In the genomic region with DNA sequence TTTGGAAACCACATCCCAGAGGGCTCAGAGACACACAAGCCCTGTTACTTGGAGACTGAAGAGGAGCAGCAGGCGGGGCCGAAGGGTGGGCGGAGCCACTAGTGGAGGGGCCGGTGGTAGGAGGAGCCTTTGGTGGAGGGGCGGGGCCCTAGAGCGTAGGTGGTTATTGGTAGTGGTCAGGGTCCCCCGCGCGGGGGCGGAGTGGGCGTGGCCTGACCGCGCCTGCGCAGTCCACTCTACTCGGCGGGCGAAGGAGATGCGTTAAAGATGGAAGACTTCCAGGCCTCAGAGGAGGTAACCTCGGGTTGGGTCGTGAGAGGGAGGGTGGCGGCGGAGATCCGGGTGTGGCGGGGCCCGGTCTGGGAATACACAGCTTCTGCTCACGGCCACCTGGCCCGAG, we compare ENCODE assay signal across 8 mouse cellular contexts. TPM values are rescaled to one million over a fixed set of nuclear protein-coding genes. Genes with fewer than 3 reads are reported as not detected.
DNase-seq lines count a peak whose midpoint lies in the region; ATAC-seq and TF ChIP-seq lines count a peak whose summit lies in the region.
"Not testable (repeated sequence)": the region's sequence is repeated elsewhere in the genome, so short reads cannot be mapped to it uniquely, and the experiment has no call there.

Gene Dynlt1b, plus strand, starts transcription at position 168 of the 400 bp plus-strand sequence.

- peak within 1 kb of the TSS; percentile 60 for H3K4me2 ChIP-seq in embryonic facial prominence, embryonic 13.5 days
- H3K4me2 ChIP-seq in limb, embryonic 13.5 days (replicated peaks) = peak within 1 kb of the TSS; percentile 64
- H3K4me2 ChIP-seq in midbrain, embryonic 16.5 days (ENCODE audit: low read length) = peak within 1 kb of the TSS; percentile 56

- H3K4me1 ChIP-seq in embryonic facial prominence, embryonic 13.5 days; heart, adult 2 months (ENCODE audit: control insufficient read depth, insufficient read depth, low read length); limb, embryonic 13.5 days: not testable (repeated sequence)
- peaks cover 11% of the 10 kb centered on the region for H3K4me1 ChIP-seq in midbrain, embryonic 16.5 days (ENCODE audit: control insufficient read depth, insufficient read depth, low read length)

- peak within 1 kb of the TSS; percentile 78 for H3K9ac ChIP-seq in embryonic facial prominence, embryonic 13.5 days
- peak within 1 kb of the TSS; percentile 60 for H3K9ac ChIP-seq in heart, adult 2 months (ENCODE audit: low read depth, low read length)
- peak within 1 kb of the TSS; percentile 60 for H3K9ac ChIP-seq in limb, embryonic 13.5 days
- peak within 1 kb of the TSS; percentile 75 for H3K9ac ChIP-seq in midbrain, embryonic 16.5 days (ENCODE audit: low read depth, low read length)

- under 1% methylated on average over 27 of the region's 27 CpGs for WGBS in embryonic facial prominence, embryonic 13.5 days
- WGBS in heart, adult 2 months = under 1% methylated on average over 27 of the region's 27 CpGs
- WGBS in limb, embryonic 13.5 days = under 1% methylated on average over 27 of the region's 27 CpGs
- under 1% methylated on average over 27 of the region's 27 CpGs for WGBS in midbrain, embryonic 16.5 days

- TF ChIP-seq POLR2A in heart, adult 2 months (IDR thresholded peaks at IDR 0.05; ENCODE audit: insufficient read depth, low read depth, low read length) = peak; percentile 91

- ATAC-seq in embryonic facial prominence, embryonic 13.5 days (ENCODE audit: insufficient number of reproducible peaks, insufficient read depth, low FRiP score, low TSS enrichment, low read depth) = peak; percentile 92
- ATAC-seq in limb, embryonic 13.5 days (ENCODE audit: low FRiP score, low read depth) = peak; percentile 97
- peak; percentile 95 for ATAC-seq in midbrain, embryonic 16.5 days

- peak within 1 kb of the TSS; percentile 66; the same call in 1 of the 2 replicates for H3K27ac ChIP-seq in embryonic facial prominence, embryonic 13.5 days
- peak within 1 kb of the TSS; percentile 40; the same call in 1 of the 2 replicates for H3K27ac ChIP-seq in heart, adult 2 months
- peak within 1 kb of the TSS; percentile 49; the same call in 1 of the 2 replicates for H3K27ac ChIP-seq in limb, embryonic 13.5 days
- H3K27ac ChIP-seq in midbrain, embryonic 16.5 days (ENCODE audit: low read length) = peak within 1 kb of the TSS; percentile 74

- not testable (repeated sequence) for H3K27me3 ChIP-seq in embryonic facial prominence, embryonic 13.5 days; heart, adult 2 months (ENCODE audit: control insufficient read depth, insufficient read depth, low read length); limb, embryonic 13.5 days; midbrain, embryonic 16.5 days (ENCODE audit: control insufficient read depth, insufficient read depth, low read depth, low read length)

- not testable (repeated sequence) for TF ChIP-seq CTCF in heart, adult 2 months (IDR thresholded peaks at IDR 0.05)

- H3K36me3 ChIP-seq in embryonic facial prominence, embryonic 13.5 days = peaks cover 14% of the 10 kb centered on the region
- H3K36me3 ChIP-seq in heart, adult 2 months (ENCODE audit: control insufficient read depth, insufficient read depth, low read length); midbrain, embryonic 16.5 days (ENCODE audit: control insufficient read depth, insufficient read depth, low read length): not testable (repeated sequence)
- H3K36me3 ChIP-seq in limb, embryonic 13.5 days = peaks cover 14% of the 10 kb centered on the region

- not testable (repeated sequence) for H3K79me2 ChIP-seq in heart, adult 2 months (replicated peaks; ENCODE audit: control insufficient read depth, insufficient read depth, low read length)

- intact Hi-C loops in heart, adult 2 months (cut with DNase I) = not testable (repeated sequence)

- not testable (repeated sequence) for TF ChIP-seq EP300 in heart, adult 2 months (IDR thresholded peaks at IDR 0.05; ENCODE audit: insufficient read depth, low read depth, low read length)

- not testable (repeated sequence) for H3K9me3 ChIP-seq in embryonic facial prominence, embryonic 13.5 days; limb, embryonic 13.5 days; midbrain, embryonic 16.5 days (replicated peaks; ENCODE audit: control insufficient read depth, low read length, poor library complexity, severe bottlenecking)

- peak; percentile 100 for DNase-seq in 3134 (ENCODE audit: extremely low read depth, insufficient read length, low spot score)
- DNase-seq in adrenal gland, postnatal 36 days = peak; percentile 100
- peak; percentile 100 for DNase-seq in heart, adult 2 months
- DNase-seq in kidney, adult 8-10 months = peak; percentile 100
- peak; percentile 100 for DNase-seq in spleen, postnatal 10 days (ENCODE audit: low spot score in 2 of 2)

- H3K4me3 ChIP-seq in embryonic facial prominence, embryonic 13.5 days = peak within 1 kb of the TSS; percentile 47
- H3K4me3 ChIP-seq in heart, adult 2 months = peak within 1 kb of the TSS; percentile 39
- peak within 1 kb of the TSS; percentile 44 for H3K4me3 ChIP-seq in limb, embryonic 13.5 days
- peak within 1 kb of the TSS; percentile 54 for H3K4me3 ChIP-seq in midbrain, embryonic 16.5 days (ENCODE audit: low read depth, low read length)

RNA-seq across cellular contexts. Expression of gene Dynlt1b, which starts in this region (rescaled TPM):
- 100 to 1,000 TPM in 1 of 2 experiments, 10 to 100 TPM in 1; 85.7 to 129 TPM for total RNA-seq in adrenal gland, postnatal 36 days (2021)
- polyA plus RNA-seq in embryonic facial prominence, embryonic 13.5 days (2015; fragmentation: Nextera tagmentation; extraction: Ambion mirVana) = 511 and 514 TPM in 2 replicates
- total RNA-seq in heart, adult 2 months (2021) = 10 to 100 TPM; 34.2 to 42.1 TPM
- 113 and 143 TPM in 2 replicates for polyA plus RNA-seq in heart, adult 2 months (2012; rRNA removed)
- polyA plus RNA-seq in limb, embryonic 13.5 days (2015; fragmentation: Nextera tagmentation; extraction: Ambion mirVana) = 478 and 527 TPM in 2 replicates
- 1,051 and 1,054 TPM in 2 replicates for polyA plus RNA-seq in midbrain, embryonic 16.5 days (2015; fragmentation: Nextera tagmentation; extraction: Ambion mirVana)

Comparison
In these comparisons a context has a peak if more than half of its experiments do, and no peak if none do; other contexts are left out.
1. Peak in every context shown above with its lines: DNase-seq, ATAC-seq, H3K4me3 ChIP-seq and H3K27ac ChIP-seq.